Mouse (Mus musculus) ES-Bruce4 (cell line): ENCODE data around the gene Ppp1r9b.
"Not testable (repeated sequence)": the region's sequence is repeated elsewhere in the genome, so short reads cannot be mapped to it uniquely, and the experiment has no call there.

ENCODE experiments used
- CTCF ChIP-seq: IDR thresholded peaks from one replicate; pipeline ENCODE4 v1.8.1; 2011; ENCODE audit warnings: low read depth, low read length
- EP300 ChIP-seq: IDR thresholded peaks from 2 replicates; pipeline ENCODE4 v1.6.1; 2011; ENCODE audit warnings: low read depth, low read length; ENCODE audit not compliant: insufficient read depth
- POLR2A ChIP-seq: IDR thresholded peaks from one replicate; pipeline ENCODE4 v1.8.1; 2011; ENCODE audit warnings: low read length; ENCODE audit not compliant: insufficient read depth

DNA sequence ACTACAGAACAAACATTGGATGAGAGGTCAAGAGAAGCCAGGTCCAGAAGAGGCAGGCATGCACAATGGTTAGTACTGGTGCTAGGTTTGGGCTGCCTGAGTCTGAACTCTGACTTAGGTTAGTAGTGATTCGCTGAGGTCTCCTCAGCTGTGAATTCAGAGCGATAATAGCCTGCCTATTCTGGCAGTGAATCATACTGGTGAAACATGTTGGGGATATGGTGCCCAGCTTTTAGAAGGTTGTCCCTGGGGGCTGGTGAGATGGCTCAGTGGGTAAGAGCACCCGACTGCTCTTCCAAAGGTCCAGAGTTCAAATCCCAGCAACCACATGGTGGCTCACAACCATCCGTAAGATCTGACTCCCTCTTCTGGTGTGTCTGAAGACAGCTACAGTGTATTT is 21.1 kb upstream of the Ppp1r9b start:
- not testable (repeated sequence) for TF ChIP-seq CTCF, EP300, POLR2A
